Mouse (Mus musculus) kidney, embryonic 16.5 days (tissue): ENCODE results near the gene Hs3st3a1. TPM values are rescaled to one million over a fixed set of nuclear protein-coding genes. Genes with fewer than 3 reads are reported as not detected.

Experiments used
- ATAC-seq: fragments of 200-750 bp; cut with Nextera tagmentation; 2 replicates; pipeline ENCODE4 v1.8.0; 2017; ENCODE audit warnings: moderate TSS enrichment; ENCODE audit not compliant: low FRiP score, low TSS enrichment
- H3K27ac ChIP-seq: fragments of 300-500 bp; sonication (generic); 2 replicates; pipeline ENCODE4 v1.5.1; 2014; ENCODE audit warnings: low read length
- H3K27me3 ChIP-seq: fragments of 300-500 bp; sonication (generic); 2 replicates; pipeline ENCODE4 v1.6.1; 2014; ENCODE audit warnings: low read length, control low read depth, mixed read lengths; ENCODE audit not compliant: insufficient read depth
- H3K36me3 ChIP-seq: fragments of 300-500 bp; sonication (generic); 2 replicates; pipeline ENCODE4 v1.6.1; 2014; ENCODE audit warnings: low read length, control low read depth, mixed read lengths; ENCODE audit not compliant: insufficient read depth
- H3K4me1 ChIP-seq: fragments of 300-500 bp; sonication (generic); 2 replicates; pipeline ENCODE4 v1.6.1; 2014; ENCODE audit warnings: low read length, control low read depth, mixed read lengths; ENCODE audit not compliant: insufficient read depth
- H3K4me2 ChIP-seq: fragments of 300-500 bp; sonication (generic); replicated peaks from 2 replicates; pipeline ENCODE4 v1.6.1; 2014; ENCODE audit warnings: low read depth, low read length
- H3K4me3 ChIP-seq: fragments of 300-500 bp; sonication (generic); 2 replicates; pipeline ENCODE4 v1.5.1; 2014; ENCODE audit warnings: mild to moderate bottlenecking, low read length
- H3K9ac ChIP-seq: fragments of 300-500 bp; sonication (generic); replicated peaks from 2 replicates; pipeline ENCODE4 v1.6.1; 2014; ENCODE audit warnings: low read length
- H3K9me3 ChIP-seq: fragments of 300-500 bp; sonication (generic); 2 replicates; pipeline ENCODE4 v1.6.1; 2016; ENCODE audit warnings: low read length, control low read depth
- WGBS: fragments of 180-500 bp; shearing (Covaris S2); extraction: QIAGEN DNeasy Blood & Tissue Kit; methylation state at CpG from one replicate; pipeline ENCODE4 v1.1.7; 2014; 5-methylcytosine and 5-hydroxymethylcytosine counted together
- polyA plus RNA-seq: library from polyadenylated mRNA; unstranded; fragments of >200 nt; fragmentation: Nextera tagmentation; extraction: Ambion mirVana; gene quantifications from 2 replicates; pipeline ENCODE4 v1.2.1, GENCODE M21; 2015

Gene Hs3st3a1
- polyA plus RNA-seq, 1 experiment from 2014 or later = 1.6 TPM

- Histone ChIP-seq H3K36me3 (no peaks in the 10 kb centered on the region), H3K9ac (no peak overlapping the region), H3K4me1 (peaks cover 11% of the 10 kb centered on the region), H3K4me2 (no peak overlapping the region), H3K27ac (no peak overlapping the region), H3K4me3 (no peak overlapping the region), H3K9me3 (no peaks in the 10 kb centered on the region), H3K27me3 (no peaks in the 10 kb centered on the region; the same call in 1 of the 2 replicates)
- 84% methylated on average over 2 of the region's 2 CpGs for WGBS
- ATAC-seq = no peak
Measured at GRCm38 (mm10) chr11:64509106-64509505, 74.0 kb downstream of the Hs3st3a1 start.

- WGBS = 80% methylated on average over 4 of the region's 4 CpGs
- H3K9me3 ChIP-seq = no peaks in the 10 kb centered on the region
- no peak overlapping the region for H3K4me3 ChIP-seq
- H3K4me1 ChIP-seq = peaks cover 11% of the 10 kb centered on the region
- H3K9ac ChIP-seq = no peak overlapping the region
- ATAC-seq = no peak
- no peak overlapping the region for H3K4me2 ChIP-seq
- no peak overlapping the region for H3K27ac ChIP-seq
- no peaks in the 10 kb centered on the region; the same call in none of the 2 replicates for H3K27me3 ChIP-seq
- H3K36me3 ChIP-seq = no peaks in the 10 kb centered on the region
Measured at GRCm38 (mm10) chr11:64512301-64512700, 77.2 kb downstream of the Hs3st3a1 start.

- H3K9ac ChIP-seq = no peak overlapping the region
- H3K27me3 ChIP-seq = peaks cover 4% of the 10 kb centered on the region
- 87% methylated on average over 5 of the region's 5 CpGs for WGBS
- H3K4me2 ChIP-seq = no peak overlapping the region
- H3K4me1 ChIP-seq = peaks cover 11% of the 10 kb centered on the region
- no peak for ATAC-seq
- H3K27ac ChIP-seq = no peak overlapping the region
- H3K4me3 ChIP-seq = no peak overlapping the region
- H3K9me3 ChIP-seq = no peaks in the 10 kb centered on the region
- no peaks in the 10 kb centered on the region for H3K36me3 ChIP-seq
Measured at GRCm38 (mm10) chr11:64513419-64513818, 78.3 kb downstream of the Hs3st3a1 start.

- Histone ChIP-seq H3K9me3 (no peaks in the 10 kb centered on the region), H3K4me1 (no peaks in the 10 kb centered on the region), H3K4me3 (no peak overlapping the region), H3K27ac (no peak overlapping the region), H3K36me3 (no peaks in the 10 kb centered on the region), H3K27me3 (peaks cover 28% of the 10 kb centered on the region), H3K4me2 (no peak overlapping the region), H3K9ac (no peak overlapping the region)
- WGBS = 82% methylated on average over 9 of the region's 9 CpGs
- ATAC-seq = no peak
Measured at GRCm38 (mm10) chr11:64516712-64517589, 81.8 kb downstream of the Hs3st3a1 start.

GRCm38 (mm10) chr11:64518146-64518841 is 83.2 kb downstream of the Hs3st3a1 start:
- Histone ChIP-seq H3K4me1 (no peaks in the 10 kb centered on the region), H3K27me3 (peaks cover 34% of the 10 kb centered on the region), H3K4me3 (no peak overlapping the region), H3K36me3 (no peaks in the 10 kb centered on the region), H3K27ac (no peak overlapping the region), H3K4me2 (no peak overlapping the region), H3K9ac (no peak overlapping the region), H3K9me3 (no peaks in the 10 kb centered on the region)
- no peak for ATAC-seq
- 87% methylated on average over 6 of the region's 6 CpGs for WGBS

- 92% methylated on average over 8 of the region's 8 CpGs for WGBS
- H3K4me2 ChIP-seq = no peak overlapping the region
- peaks cover 24% of the 10 kb centered on the region for H3K27me3 ChIP-seq
Measured at GRCm38 (mm10) chr11:64523993-64524570, 89.0 kb downstream of the Hs3st3a1 start.

GRCm38 (mm10) chr11:64537230-64537629 is 102.1 kb downstream of the Hs3st3a1 start:
- WGBS = 90% methylated on average over 3 of the region's 3 CpGs
- no peaks in the 10 kb centered on the region for H3K4me1 ChIP-seq
- no peaks in the 10 kb centered on the region for H3K36me3 ChIP-seq

More at GRCm38 (mm10) chr11:64523993-64524570, 89.0 kb downstream of the Hs3st3a1 start:
- Histone ChIP-seq H3K27ac (no peak overlapping the region), H3K4me1 (no peaks in the 10 kb centered on the region), H3K36me3 (no peaks in the 10 kb centered on the region), H3K4me3 (no peak overlapping the region), H3K9me3 (no peaks in the 10 kb centered on the region), H3K9ac (no peak overlapping the region)
- no peak for ATAC-seq

GRCm38 (mm10) chr11:64541866-64542265 is 106.7 kb downstream of the Hs3st3a1 start:
- H3K4me2 ChIP-seq = no peak overlapping the region
- H3K9me3 ChIP-seq = no peaks in the 10 kb centered on the region
- ATAC-seq = no peak
- H3K27me3 ChIP-seq = peaks cover 10% of the 10 kb centered on the region; the same call in 1 of the 2 replicates
- no peaks in the 10 kb centered on the region; the same call in 1 of the 2 replicates for H3K4me1 ChIP-seq
- no peaks in the 10 kb centered on the region for H3K36me3 ChIP-seq
- H3K9ac ChIP-seq = no peak overlapping the region
- H3K4me3 ChIP-seq = no peak overlapping the region
- no peak overlapping the region for H3K27ac ChIP-seq
- 93% methylated on average over 9 of the region's 9 CpGs for WGBS

More at GRCm38 (mm10) chr11:64537230-64537629, 102.1 kb downstream of the Hs3st3a1 start:
- no peak overlapping the region for H3K4me2 ChIP-seq
- no peak overlapping the region for H3K27ac ChIP-seq
- H3K9me3 ChIP-seq = no peaks in the 10 kb centered on the region
- peaks cover 6% of the 10 kb centered on the region; the same call in 1 of the 2 replicates for H3K27me3 ChIP-seq
- ATAC-seq = no peak
- no peak overlapping the region for H3K4me3 ChIP-seq
- no peak overlapping the region for H3K9ac ChIP-seq

GRCm38 (mm10) chr11:64542335-64542734 is 107.2 kb downstream of the Hs3st3a1 start:
- no peaks in the 10 kb centered on the region for H3K9me3 ChIP-seq
- 49% methylated on average over 6 of the region's 6 CpGs for WGBS
- no peaks in the 10 kb centered on the region; the same call in 1 of the 2 replicates for H3K4me1 ChIP-seq
- no peak for ATAC-seq
- no peak overlapping the region for H3K27ac ChIP-seq
- H3K4me3 ChIP-seq = no peak overlapping the region
- H3K4me2 ChIP-seq = no peak overlapping the region
- peaks cover 10% of the 10 kb centered on the region; the same call in 1 of the 2 replicates for H3K27me3 ChIP-seq
- H3K9ac ChIP-seq = no peak overlapping the region
- H3K36me3 ChIP-seq = no peaks in the 10 kb centered on the region
